Mouse (Mus musculus) limb, embryonic 13.5 days (tissue): ENCODE results near the gene Abhd6. TPM values are rescaled to one million over a fixed set of nuclear protein-coding genes. Genes with fewer than 3 reads are reported as not detected.
"Not testable (repeated sequence)": the region's sequence is repeated elsewhere in the genome, so short reads cannot be mapped to it uniquely, and the experiment has no call there.

ENCODE experiments used
- ATAC-seq: fragments of 200-750 bp; cut with Nextera tagmentation; 2 replicates; pipeline ENCODE4 v1.8.0; 2017; ENCODE audit warnings: low read depth, moderate number of reproducible peaks, moderate TSS enrichment; ENCODE audit not compliant: low FRiP score
- H3K27ac ChIP-seq: fragments of 300-500 bp; sonication (generic); 2 replicates; pipeline ENCODE4 v1.5.1; 2015; ENCODE audit warnings: inconsistent platforms, mild to moderate bottlenecking, moderate library complexity
- H3K27me3 ChIP-seq: fragments of 300-500 bp; sonication (generic); 2 replicates; pipeline ENCODE4 v1.6.1; 2015; ENCODE audit warnings: mild to moderate bottlenecking, inconsistent platforms
- H3K36me3 ChIP-seq: fragments of 300-500 bp; sonication (generic); 2 replicates; pipeline ENCODE4 v1.6.1; 2015; ENCODE audit warnings: inconsistent platforms, mild to moderate bottlenecking, moderate library complexity
- H3K4me1 ChIP-seq: fragments of 300-500 bp; sonication (generic); 2 replicates; pipeline ENCODE4 v1.6.1; 2015; ENCODE audit warnings: inconsistent platforms
- H3K4me2 ChIP-seq: fragments of 300-500 bp; sonication (generic); replicated peaks from 2 replicates; pipeline ENCODE4 v1.6.1; 2015; ENCODE audit warnings: inconsistent platforms, mild to moderate bottlenecking, moderate library complexity
- H3K4me3 ChIP-seq: fragments of 300-500 bp; sonication (generic); 2 replicates; pipeline ENCODE4 v1.5.1; 2015; ENCODE audit warnings: moderate library complexity, mild to moderate bottlenecking, inconsistent platforms
- H3K9ac ChIP-seq: fragments of 300-500 bp; sonication (generic); 2 replicates; pipeline ENCODE4 v1.6.1; 2015; ENCODE audit warnings: mild to moderate bottlenecking, inconsistent platforms
- H3K9me3 ChIP-seq: fragments of 300-500 bp; sonication (generic); 2 replicates; pipeline ENCODE4 v1.6.1; 2016; ENCODE audit warnings: inconsistent platforms
- WGBS: fragments of 180-500 bp; shearing (Covaris S2); methylation state at CpG from one replicate; pipeline ENCODE4 v1.1.7; 2015; 5-methylcytosine and 5-hydroxymethylcytosine counted together
- polyA plus RNA-seq: library from polyadenylated mRNA; unstranded; fragments of >200 nt; fragmentation: Nextera tagmentation; extraction: Ambion mirVana; gene quantifications from 2 replicates; pipeline ENCODE4 v1.2.1, GENCODE M21; 2015

Gene Abhd6
- polyA plus RNA-seq, 1 experiment from 2014 or later = 19.8 TPM

DNA sequence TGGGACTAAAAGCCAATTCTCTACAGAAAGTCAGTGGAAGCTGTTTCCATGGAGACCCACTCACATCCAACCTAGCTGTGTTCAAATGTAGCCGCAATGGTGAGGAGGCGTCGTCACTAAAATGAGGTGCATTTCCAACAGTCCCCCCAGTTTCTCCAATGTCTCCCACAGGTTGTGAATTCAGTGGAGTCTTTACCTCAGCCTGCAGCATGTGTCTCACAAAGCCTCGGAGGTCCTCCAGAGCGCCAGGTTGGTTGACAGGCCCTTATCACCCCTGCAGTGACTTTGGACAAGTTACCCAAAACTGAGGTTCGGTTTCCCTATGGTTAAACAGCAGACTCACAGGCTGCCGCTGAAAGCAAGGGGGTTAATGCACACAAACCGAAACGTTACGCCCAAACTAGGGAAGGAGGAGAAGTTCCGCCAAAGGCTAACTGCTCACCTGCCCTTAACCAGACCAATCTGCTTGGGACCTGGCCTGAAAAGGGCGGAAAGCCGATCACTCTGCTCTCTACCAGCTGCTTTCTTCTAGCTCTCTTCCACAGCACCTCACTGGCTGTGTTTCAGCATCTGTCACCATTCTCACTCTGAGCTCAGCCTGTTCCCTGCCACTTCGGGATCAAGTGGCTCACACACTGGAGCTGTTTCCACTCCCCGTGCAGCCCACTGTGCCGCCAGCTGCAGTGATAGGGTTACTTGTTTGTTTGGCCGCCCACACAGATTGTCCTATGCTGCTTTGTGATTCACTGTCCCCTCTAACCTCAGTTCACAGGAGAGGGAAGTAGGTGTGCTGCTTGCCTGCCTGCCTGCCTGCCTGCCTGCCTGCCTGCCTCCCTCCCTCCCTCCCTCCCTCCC, 1.6 kb upstream of the Abhd6 start:
- ATAC-seq = no peak
- Histone ChIP-seq H3K27me3 (peaks cover 67% of the 10 kb centered on the region), H3K4me3 (no peak overlapping the region)

DNA sequence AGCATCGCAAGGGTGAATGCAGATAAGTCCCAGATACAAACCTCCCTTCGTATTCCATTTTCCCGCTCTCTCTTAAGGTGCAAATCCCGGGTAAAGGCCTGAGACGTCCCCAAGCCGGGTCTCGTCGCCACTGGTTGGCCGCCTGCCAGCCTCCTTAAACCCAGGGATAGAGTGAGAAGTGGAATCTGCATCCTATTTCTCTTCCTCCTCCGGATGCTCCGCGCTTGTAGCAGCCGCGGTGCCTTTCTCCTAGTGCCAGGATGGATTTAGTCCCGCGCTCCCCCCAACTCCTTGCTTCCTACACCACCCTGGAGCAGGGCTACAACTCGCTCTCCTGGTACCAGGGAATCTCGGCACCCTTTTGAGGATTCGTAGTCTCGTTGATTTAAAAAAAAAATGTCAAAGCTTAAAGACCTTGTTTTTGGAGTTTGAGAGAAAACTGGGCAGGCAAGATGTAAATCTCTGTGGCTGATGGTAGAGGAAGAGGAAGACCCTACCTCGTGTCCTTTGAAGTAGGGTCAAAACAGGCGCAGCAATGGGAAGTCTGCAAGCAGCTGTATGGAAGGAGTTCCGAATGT, 480 bp downstream of the Abhd6 start:
- Histone ChIP-seq H3K36me3 (no peaks in the 10 kb centered on the region), H3K9me3 (no peaks in the 10 kb centered on the region), H3K9ac (peak overlapping the region; percentile 67), H3K27me3 (peaks cover 66% of the 10 kb centered on the region), H3K4me1 (peaks cover 33% of the 10 kb centered on the region), H3K4me2 (peak overlapping the region; percentile 83), H3K27ac (no peak overlapping the region; the same call in 1 of the 2 replicates), H3K4me3 (peak overlapping the region; percentile 57)
- ATAC-seq = peak; percentile 3; the same call in 1 of the 2 replicates
- WGBS = 2% methylated on average over 23 of the region's 23 CpGs

More for the DNA sequence above, 1.6 kb upstream of the Abhd6 start:
- 21% methylated on average over 17 of the region's 17 CpGs for WGBS
- peaks cover 21% of the 10 kb centered on the region for H3K4me1 ChIP-seq
- no peaks in the 10 kb centered on the region for H3K36me3 ChIP-seq
- no peak overlapping the region for H3K4me2 ChIP-seq
- H3K27ac ChIP-seq = no peak overlapping the region
- H3K9ac ChIP-seq = no peak overlapping the region
- no peaks in the 10 kb centered on the region for H3K9me3 ChIP-seq

- Histone ChIP-seq H3K27me3 (peaks cover 67% of the 10 kb centered on the region), H3K27ac (no peak overlapping the region), H3K9me3 (no peaks in the 10 kb centered on the region), H3K9ac (peak overlapping the region; percentile 67), H3K36me3 (no peaks in the 10 kb centered on the region), H3K4me2 (peak overlapping the region; percentile 83), H3K4me1 (peaks cover 41% of the 10 kb centered on the region), H3K4me3 (peak overlapping the region; percentile 57)
- WGBS = 44% methylated on average over 18 of the region's 18 CpGs
- no peak for ATAC-seq
These were observed 1.3 kb downstream of the Abhd6 start for GRCm38 (mm10) chr14:8003727-8004670.

GRCm38 (mm10) chr14:8006061-8006460, 3.4 kb downstream of the Abhd6 start:
- WGBS = 58% methylated on average over 3 of the region's 3 CpGs
- ATAC-seq = not testable (repeated sequence)

DNA sequence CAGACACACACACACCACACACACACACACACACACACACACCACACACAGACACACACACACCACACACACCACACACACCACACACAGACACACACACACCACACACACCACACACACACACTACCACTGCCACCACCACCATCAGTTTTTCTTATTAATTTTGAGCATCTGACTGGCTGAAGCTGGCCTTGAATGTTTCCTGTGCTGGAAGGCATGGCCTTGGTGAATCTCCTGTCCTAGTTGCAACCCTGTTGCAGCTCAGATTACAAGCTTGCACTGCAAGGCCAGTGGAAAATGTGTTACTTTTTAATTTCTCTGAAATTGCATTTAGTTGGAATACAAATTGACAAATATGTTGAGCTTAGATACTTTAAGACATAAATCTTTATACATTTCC, 4.4 kb downstream of the Abhd6 start:
- Histone ChIP-seq H3K9me3 (no peaks in the 10 kb centered on the region), H3K4me2 (no peak overlapping the region), H3K4me1 (peaks cover 43% of the 10 kb centered on the region), H3K27me3 (peaks cover 50% of the 10 kb centered on the region), H3K9ac (no peak overlapping the region), H3K36me3 (no peaks in the 10 kb centered on the region), H3K27ac (peak overlapping the region; percentile 39; the same call in 1 of the 2 replicates), H3K4me3 (no peak overlapping the region)
- ATAC-seq = peak; percentile 26

More at GRCm38 (mm10) chr14:8006061-8006460, 3.4 kb downstream of the Abhd6 start:
- H3K36me3 ChIP-seq, H3K4me3 ChIP-seq, H3K27ac ChIP-seq, H3K9me3 ChIP-seq, H3K9ac ChIP-seq, H3K4me2 ChIP-seq: not testable (repeated sequence)
- Histone ChIP-seq H3K4me1 (peaks cover 46% of the 10 kb centered on the region), H3K27me3 (peaks cover 57% of the 10 kb centered on the region)

DNA sequence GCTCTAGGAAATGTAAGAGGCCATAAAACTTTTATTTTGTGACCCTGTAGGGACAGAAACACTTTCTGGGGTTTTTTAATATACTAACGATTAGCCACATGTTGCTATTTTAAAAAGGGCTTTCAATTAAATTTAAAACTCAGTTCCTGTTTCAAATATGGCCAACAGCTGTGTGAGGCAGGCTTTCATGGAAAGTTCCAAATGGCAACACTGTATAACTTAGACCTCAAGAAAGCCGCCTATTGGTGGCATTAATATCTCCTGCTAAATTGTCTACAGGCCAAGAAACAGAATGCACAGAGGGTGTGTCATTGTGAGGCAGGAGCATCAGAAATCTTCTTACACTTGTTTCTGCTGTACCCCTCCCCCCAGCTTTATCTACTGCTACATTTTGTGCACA, 4.8 kb downstream of the Abhd6 start:
- peak overlapping the region; percentile 12; the same call in 1 of the 2 replicates for H3K4me2 ChIP-seq
- no peak overlapping the region for H3K9ac ChIP-seq
- peak; percentile 77 for ATAC-seq
- WGBS = 18% methylated on average over 2 of the region's 2 CpGs
- no peaks in the 10 kb centered on the region for H3K36me3 ChIP-seq
- H3K27me3 ChIP-seq = peaks cover 47% of the 10 kb centered on the region
- H3K4me1 ChIP-seq = peaks cover 43% of the 10 kb centered on the region
- H3K9me3 ChIP-seq = no peaks in the 10 kb centered on the region
- H3K4me3 ChIP-seq = no peak overlapping the region
- peak overlapping the region; percentile 61; the same call in 1 of the 2 replicates for H3K27ac ChIP-seq

DNA sequence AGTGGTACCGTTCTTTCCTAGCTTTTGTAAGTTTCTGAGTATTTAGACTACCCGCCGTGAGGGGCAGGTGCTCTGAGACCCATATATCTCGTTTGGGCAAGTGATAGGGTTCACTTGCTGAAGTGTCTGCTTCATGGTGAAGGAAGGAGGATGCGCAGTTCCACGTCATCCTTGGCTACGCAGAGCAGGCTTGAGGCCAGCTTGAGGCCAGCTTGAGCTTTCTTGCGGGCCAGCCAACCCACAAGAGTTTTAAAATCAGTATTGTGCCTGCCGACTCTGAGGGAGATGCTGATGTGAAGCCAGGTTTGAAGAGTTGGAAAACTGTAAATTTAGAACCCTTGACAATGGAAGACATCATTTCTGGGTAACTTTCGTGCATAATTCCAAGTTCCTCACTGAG, 5.2 kb downstream of the Abhd6 start:
- H3K4me2 ChIP-seq = peak overlapping the region; percentile 12; the same call in 1 of the 2 replicates
- ATAC-seq = 0 out of 2 replicates have a peak, but pooled peaks have one; percentile 2
- 60% methylated on average over 10 of the region's 10 CpGs for WGBS

GRCm38 (mm10) chr14:8011297-8011696, 8.6 kb downstream of the Abhd6 start:
- WGBS = 87% methylated on average over 2 of the region's 2 CpGs

More for the DNA sequence above, 5.2 kb downstream of the Abhd6 start:
- no peak overlapping the region for H3K4me3 ChIP-seq
- H3K9me3 ChIP-seq = no peaks in the 10 kb centered on the region
- H3K27ac ChIP-seq = peak overlapping the region; percentile 61; the same call in 1 of the 2 replicates
- H3K9ac ChIP-seq = no peak overlapping the region
- no peaks in the 10 kb centered on the region for H3K36me3 ChIP-seq
- peaks cover 47% of the 10 kb centered on the region for H3K4me1 ChIP-seq
- peaks cover 49% of the 10 kb centered on the region for H3K27me3 ChIP-seq

DNA sequence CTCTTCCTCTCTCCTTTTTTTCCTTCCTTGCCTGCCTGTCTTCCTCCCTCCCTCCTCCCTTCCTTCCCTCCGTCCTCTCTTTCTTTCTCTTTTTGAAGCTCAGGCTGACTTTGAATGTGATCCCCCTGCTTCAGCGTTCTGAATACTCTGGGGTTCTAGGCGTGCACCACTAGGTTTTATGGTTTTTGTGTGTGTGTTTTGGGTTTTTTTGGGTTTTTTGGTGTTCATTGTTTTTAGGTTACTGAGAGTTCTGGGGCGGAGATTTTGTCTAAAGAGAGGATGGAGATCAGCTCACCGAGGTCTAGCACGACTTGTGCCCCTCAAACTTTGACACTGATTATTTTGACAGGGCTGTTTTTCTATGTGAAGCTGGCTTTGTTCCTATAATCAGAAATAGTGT, 9.2 kb downstream of the Abhd6 start:
- 81% methylated on average over 6 of the region's 6 CpGs for WGBS
- ATAC-seq = no peak

More at GRCm38 (mm10) chr14:8011297-8011696, 8.6 kb downstream of the Abhd6 start:
- H3K9ac ChIP-seq = no peak overlapping the region
- H3K36me3 ChIP-seq = no peaks in the 10 kb centered on the region
- H3K4me1 ChIP-seq = peaks cover 32% of the 10 kb centered on the region
- H3K4me2 ChIP-seq = no peak overlapping the region
- no peak overlapping the region for H3K4me3 ChIP-seq
- no peaks in the 10 kb centered on the region for H3K9me3 ChIP-seq
- H3K27me3 ChIP-seq = peaks cover 24% of the 10 kb centered on the region
- H3K27ac ChIP-seq = no peak overlapping the region
- ATAC-seq = no peak

GRCm38 (mm10) chr14:8015756-8016155, 13.1 kb downstream of the Abhd6 start:
- Histone ChIP-seq H3K4me3 (no peak overlapping the region), H3K9me3 (no peaks in the 10 kb centered on the region), H3K27ac (no peak overlapping the region), H3K9ac (no peak overlapping the region), H3K27me3 (peaks cover 5% of the 10 kb centered on the region; the same call in 1 of the 2 replicates), H3K4me2 (no peak overlapping the region), H3K4me1 (0 out of 2 replicates have a peak, but pooled peaks cover 6% of the 10 kb centered on the region), H3K36me3 (no peaks in the 10 kb centered on the region)
- 86% methylated on average over 6 of the region's 6 CpGs for WGBS
- no peak for ATAC-seq

More for the DNA sequence above, 9.2 kb downstream of the Abhd6 start:
- Histone ChIP-seq H3K36me3 (no peaks in the 10 kb centered on the region), H3K4me2 (no peak overlapping the region), H3K9ac (no peak overlapping the region), H3K27me3 (peaks cover 24% of the 10 kb centered on the region), H3K27ac (no peak overlapping the region), H3K9me3 (no peaks in the 10 kb centered on the region), H3K4me1 (peaks cover 31% of the 10 kb centered on the region), H3K4me3 (no peak overlapping the region)

DNA sequence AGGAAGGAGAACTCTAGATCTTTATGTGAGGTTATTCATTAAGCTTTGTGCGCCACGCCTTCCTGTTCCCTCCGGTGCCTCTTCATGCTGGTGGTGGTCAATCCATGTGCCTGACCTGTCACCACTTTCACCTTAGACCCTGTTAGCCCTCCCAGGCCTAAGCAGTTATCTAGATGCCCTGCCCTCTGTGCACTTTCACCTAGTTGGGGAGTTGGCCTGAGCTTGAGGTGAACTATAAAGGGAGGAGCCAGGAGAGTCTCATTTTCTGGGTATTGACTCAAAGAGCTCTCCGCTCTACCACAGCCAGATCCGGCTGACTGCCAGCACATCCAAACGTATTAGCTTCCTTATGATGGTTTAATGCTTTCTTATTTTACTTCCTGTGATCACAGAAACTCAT, 13.6 kb downstream of the Abhd6 start:
- Histone ChIP-seq H3K4me1 (0 out of 2 replicates have a peak, but pooled peaks cover 5% of the 10 kb centered on the region), H3K4me3 (no peak overlapping the region), H3K9me3 (no peaks in the 10 kb centered on the region), H3K27me3 (peaks cover 5% of the 10 kb centered on the region; the same call in 1 of the 2 replicates), H3K9ac (no peak overlapping the region), H3K4me2 (no peak overlapping the region), H3K27ac (no peak overlapping the region), H3K36me3 (no peaks in the 10 kb centered on the region)
- no peak for ATAC-seq
- WGBS = 86% methylated on average over 6 of the region's 6 CpGs
